In the genomic region with DNA sequence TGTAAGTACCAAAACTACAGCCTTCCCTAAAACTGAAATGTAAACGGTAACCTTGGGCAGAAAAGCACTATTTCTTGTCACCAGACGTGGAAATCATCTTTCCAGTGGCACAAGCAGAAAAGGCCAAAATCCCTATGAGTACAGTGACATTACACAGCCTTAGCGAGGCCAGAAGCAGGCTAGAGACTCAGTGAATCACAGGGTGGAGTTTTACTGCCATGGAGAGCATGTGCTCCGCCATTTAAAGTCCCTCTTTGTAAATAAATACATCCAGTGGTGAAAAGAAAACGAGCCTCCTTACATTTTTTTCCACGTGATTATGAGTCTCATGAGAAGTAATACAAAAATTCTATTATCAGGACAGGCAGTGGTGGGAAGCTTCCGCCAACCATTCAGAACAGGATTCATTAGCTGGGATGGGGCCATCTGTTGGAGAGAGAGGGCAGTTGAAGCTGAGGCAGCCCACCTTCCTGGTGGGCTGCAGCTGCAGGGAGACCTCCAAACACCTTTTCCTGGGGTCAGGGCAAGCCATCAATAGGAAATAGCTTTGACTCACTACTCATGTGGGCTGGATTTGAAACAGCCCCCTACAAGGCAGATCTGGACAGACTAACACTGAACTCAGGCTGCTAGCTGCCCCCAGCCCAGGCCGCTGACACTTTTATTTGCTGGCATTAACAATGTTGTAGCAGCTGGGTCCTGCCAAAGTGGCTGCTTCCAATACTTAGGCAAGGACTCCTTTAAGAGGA, we compare ENCODE assay signal across 24 mouse cellular contexts.
A peak's percentile ranks its signal among the peaks of the same experiment; 100 is the strongest.
DNase-seq lines count a peak whose midpoint lies in the region; ATAC-seq and TF ChIP-seq lines count a peak whose summit lies in the region.
"Had no signal": no experiment of that assay in that cellular context is flagged by ENCODE, and none has a peak within 500 bp of the region (broad histone marks: within the 10 kb centered on the region; RNA-seq: fewer than 3 reads in every experiment).

No protein-coding gene starts in this region.

- TF ChIP-seq CTCF in brain, embryonic 14.5 days (IDR thresholded peaks at IDR 0.05; ENCODE audit: borderline replicate concordance, extremely low read depth, insufficient read depth, insufficient read length) = no peak

- DNase-seq in hindbrain, embryonic 14.5 days (ENCODE audit: low spot score) = no peak
- DNase-seq in brain, embryonic 14.5 days (ENCODE audit: low read depth) = peak; percentile 35
- peak; percentile 48 for DNase-seq in embryo, embryonic 10.5 days (ENCODE audit: low spot score)
- no peak for DNase-seq in gastrocnemius, postnatal 4 days (ENCODE audit: low spot score in 2 of 2)
- DNase-seq in natural killer cell, adult 2 months (ENCODE audit: low spot score in 2 of 2) = no peak
- DNase-seq: adrenal gland, adult 8-10 months; cerebellum, adult 8-10 months; gastrocnemius, adult 2 months; kidney, adult 9 months; kidney, postnatal 25 days; liver, embryonic 13.5 days; lung, adult 2 months; lung, postnatal 14 days; thymus, postnatal 25 days had no signal

- H3K27me3 ChIP-seq in hindbrain, embryonic 13.5 days = no peaks in the 10 kb centered on the region
- H3K27me3 ChIP-seq in hindbrain, embryonic 14.5 days (ENCODE audit: control insufficient read depth, insufficient read depth, low read length) = no peaks in the 10 kb centered on the region
- peaks cover 39% of the 10 kb centered on the region for H3K27me3 ChIP-seq in limb, embryonic 13.5 days
- H3K27me3 ChIP-seq: liver, embryonic 13.5 days; midbrain, embryonic 13.5 days; stomach, embryonic 15.5 days had no signal

- peaks cover 27% of the 10 kb centered on the region for H3K4me1 ChIP-seq in hindbrain, embryonic 13.5 days (replicated peaks)
- H3K4me1 ChIP-seq in hindbrain, embryonic 14.5 days (replicated peaks; ENCODE audit: control insufficient read depth, insufficient read depth, low read length) = peaks cover 16% of the 10 kb centered on the region
- H3K4me1 ChIP-seq in limb, embryonic 13.5 days = peaks cover 39% of the 10 kb centered on the region
- H3K4me1 ChIP-seq: liver, embryonic 13.5 days; stomach, embryonic 15.5 days had no signal

- peak overlapping the region; percentile 35; the same call in 1 of the 2 replicates for H3K27ac ChIP-seq in hindbrain, embryonic 13.5 days
- no peak overlapping the region for H3K27ac ChIP-seq in hindbrain, embryonic 14.5 days
- H3K27ac ChIP-seq in limb, embryonic 13.5 days = no peak overlapping the region
- H3K27ac ChIP-seq: embryonic facial prominence, embryonic 12.5 days; gastrocnemius, adult 2 months; layer of hippocampus, adult 2 months; liver, embryonic 13.5 days; midbrain, embryonic 13.5 days; stomach, embryonic 15.5 days had no signal

- no peaks in the 10 kb centered on the region for H3K9me3 ChIP-seq in hindbrain, embryonic 13.5 days
- H3K9me3 ChIP-seq in hindbrain, embryonic 14.5 days (ENCODE audit: control insufficient read depth, low read length) = no peaks in the 10 kb centered on the region
- H3K9me3 ChIP-seq in limb, embryonic 13.5 days = no peaks in the 10 kb centered on the region
- H3K9me3 ChIP-seq: embryonic facial prominence, embryonic 12.5 days; liver, embryonic 13.5 days; midbrain, embryonic 13.5 days; stomach, embryonic 15.5 days had no signal

- H3K9ac ChIP-seq in hindbrain, embryonic 13.5 days = no peak overlapping the region
- no peak overlapping the region for H3K9ac ChIP-seq in hindbrain, embryonic 14.5 days
- no peak overlapping the region for H3K9ac ChIP-seq in limb, embryonic 13.5 days
- H3K9ac ChIP-seq: embryonic facial prominence, embryonic 12.5 days; liver, embryonic 13.5 days; midbrain, embryonic 13.5 days; stomach, embryonic 15.5 days had no signal

- no peak overlapping the region for H3K4me2 ChIP-seq in hindbrain, embryonic 13.5 days
- H3K4me2 ChIP-seq in hindbrain, embryonic 14.5 days (replicated peaks) = no peak overlapping the region
- H3K4me2 ChIP-seq in limb, embryonic 13.5 days (replicated peaks) = no peak overlapping the region
- H3K4me2 ChIP-seq: embryonic facial prominence, embryonic 12.5 days; heart, embryonic 11.5 days; liver, embryonic 13.5 days; midbrain, embryonic 13.5 days; stomach, embryonic 15.5 days had no signal

- TF ChIP-seq POLR2A in brain, embryonic 14.5 days (IDR thresholded peaks at IDR 0.05; ENCODE audit: borderline replicate concordance, extremely low read depth, insufficient read depth, insufficient read length, poor library complexity, severe bottlenecking) = no peak

- 64% methylated on average over 8 of the region's 8 CpGs for WGBS in hindbrain, embryonic 13.5 days
- WGBS in hindbrain, embryonic 14.5 days = 64% methylated on average over 8 of the region's 8 CpGs
- WGBS in limb, embryonic 13.5 days = 26% methylated on average over 8 of the region's 8 CpGs

- ATAC-seq in hindbrain, embryonic 13.5 days (ENCODE audit: low FRiP score) = no peak
- ATAC-seq in hindbrain, embryonic 14.5 days (ENCODE audit: low FRiP score) = no peak
- peak; percentile 70; the same call in 1 of the 2 replicates for ATAC-seq in limb, embryonic 13.5 days (ENCODE audit: low FRiP score, low read depth)
- ATAC-seq: activated CD4-positive, CD25-positive, alpha-beta regulatory T cell, adult 4 months; hindbrain, embryonic 16.5 days; intestine, embryonic 16.5 days; midbrain, embryonic 13.5 days had no signal

- H3K4me3 ChIP-seq in hindbrain, embryonic 13.5 days = no peak overlapping the region
- no peak overlapping the region for H3K4me3 ChIP-seq in hindbrain, embryonic 14.5 days (replicated peaks; ENCODE audit: low read length)
- no peak overlapping the region for H3K4me3 ChIP-seq in limb, embryonic 13.5 days
- H3K4me3 ChIP-seq: embryonic facial prominence, embryonic 12.5 days; gastrocnemius, adult 2 months; layer of hippocampus, adult 2 months; liver, embryonic 13.5 days; midbrain, embryonic 13.5 days; stomach, embryonic 15.5 days had no signal

- H3K36me3 ChIP-seq in hindbrain, embryonic 13.5 days = no peaks in the 10 kb centered on the region
- H3K36me3 ChIP-seq in hindbrain, embryonic 14.5 days (replicated peaks; ENCODE audit: control insufficient read depth, insufficient read depth) = no peaks in the 10 kb centered on the region
- no peaks in the 10 kb centered on the region for H3K36me3 ChIP-seq in limb, embryonic 13.5 days
- H3K36me3 ChIP-seq: embryonic facial prominence, embryonic 12.5 days; liver, embryonic 13.5 days; midbrain, embryonic 13.5 days; stomach, embryonic 15.5 days had no signal

Comparison
In these comparisons a context has a peak if more than half of its experiments do, and no peak if none do; other contexts are left out.
1. DNase-seq: peak in brain, embryonic 14.5 days (single experiment) and embryo, embryonic 10.5 days (single experiment); none in hindbrain, embryonic 14.5 days (single experiment), gastrocnemius, postnatal 4 days (0 of 2) and natural killer cell, adult 2 months (0 of 2).